Mouse (Mus musculus): ENCODE results near the gene Eef1akmt1. TPM values are rescaled to one million over a fixed set of nuclear protein-coding genes. Genes with fewer than 3 reads are reported as not detected.

The Eef1akmt1 gene
- 29.9 and 30.2 TPM in 2 replicates for polyA plus RNA-seq (2012; rRNA removed; ENCODE audit: low replicate concordance)

DNA sequence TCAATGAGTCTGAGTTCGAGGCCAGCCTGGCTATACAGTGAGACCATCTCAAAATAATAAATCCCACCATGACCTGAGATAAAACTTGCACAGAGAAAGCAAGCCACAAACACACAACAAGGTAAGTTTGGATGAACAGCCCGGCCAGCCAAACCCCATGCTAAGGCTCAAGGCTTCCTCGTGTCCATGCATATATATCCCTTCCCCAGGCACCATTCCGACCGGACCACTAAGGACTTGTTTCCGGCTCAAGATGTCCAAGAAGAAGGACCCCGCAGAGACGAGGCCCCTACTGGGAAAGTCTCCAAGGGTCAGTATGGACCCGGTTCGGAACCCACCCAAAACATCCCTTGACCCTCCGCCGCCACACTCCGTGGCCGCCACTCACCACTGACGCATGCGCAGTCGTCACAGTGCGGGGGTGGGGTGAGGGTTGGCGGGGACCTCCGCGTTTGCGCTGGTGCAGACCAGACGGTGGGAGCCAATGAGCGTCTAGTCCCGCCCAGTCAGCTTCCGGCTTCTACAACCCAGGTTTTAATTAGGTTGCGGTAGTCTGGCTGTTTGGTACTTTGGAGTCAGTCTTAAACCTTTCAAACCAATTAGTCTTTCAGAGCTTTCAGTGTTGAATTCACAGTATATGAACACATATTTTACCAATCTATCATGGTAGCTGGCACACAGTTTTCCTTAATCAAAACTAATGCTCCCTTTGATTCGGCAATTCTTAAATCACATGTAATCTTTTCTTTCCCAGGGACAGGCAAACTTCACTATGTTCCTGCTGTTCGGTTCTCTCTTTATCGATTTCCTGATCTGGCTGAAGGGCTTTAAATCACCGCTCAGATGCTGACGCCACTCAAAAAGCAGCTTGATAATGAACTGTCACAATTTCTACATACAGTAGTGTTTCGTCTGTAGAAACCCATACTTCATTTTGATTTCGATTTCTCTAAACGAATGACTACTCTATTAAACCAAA, at the start of gene Eef1akmt1:
Gene Eef1akmt1 (minus strand): TSS at position 458 of the 979 bp plus-strand sequence.

DNA sequence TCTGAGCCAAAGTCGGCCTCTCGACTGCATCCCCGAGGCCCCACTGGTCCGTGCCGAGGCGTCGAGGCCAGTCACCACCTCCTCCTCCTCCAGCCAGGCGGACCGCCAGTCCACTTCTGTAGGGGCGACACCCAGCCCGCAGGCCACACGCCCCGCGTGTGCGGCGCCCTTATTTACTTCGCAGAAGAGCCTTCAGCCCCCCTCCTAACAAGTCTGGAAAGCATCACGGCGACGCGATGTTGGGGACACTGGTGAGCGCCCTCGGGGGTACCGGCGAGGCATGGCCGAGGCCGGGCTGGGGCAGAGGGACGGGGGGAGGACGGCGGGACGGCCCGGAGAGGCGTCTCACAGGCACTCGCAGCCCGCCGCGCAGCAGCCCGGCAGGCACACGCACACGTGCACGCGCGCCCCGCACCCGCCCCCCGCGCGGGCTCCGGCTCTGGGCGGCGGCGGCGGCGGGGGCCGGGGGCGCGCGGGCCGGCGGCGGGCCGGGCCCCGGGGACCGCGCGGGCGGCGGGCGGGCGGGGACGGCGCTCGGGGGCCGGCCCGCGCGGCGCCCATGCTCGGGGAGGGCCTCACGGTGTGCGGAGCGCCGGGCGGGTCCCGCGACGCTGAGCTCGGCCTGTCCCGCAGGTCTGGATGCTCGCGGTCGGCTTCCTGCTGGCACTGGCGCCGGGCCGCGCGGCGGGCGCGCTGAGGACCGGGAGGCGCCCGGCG, 46.6 kb downstream of the Eef1akmt1 start, which contains the start of gene Il17d:
Gene Il17d (plus strand): TSS at position 107 of the 717 bp plus-strand sequence.

Other genes with a start within 250 kb of the Eef1akmt1 start
- gene Cryl1, start 173.1 kb downstream of the Eef1akmt1 start, polyA plus RNA-seq (2012; rRNA removed; ENCODE audit: low replicate concordance) = 33.2 and 40.9 TPM in 2 replicates
- gene Ift88, start 147.6 kb downstream of the Eef1akmt1 start, polyA plus RNA-seq (2012; rRNA removed; ENCODE audit: low replicate concordance) = 3.8 and 11.8 TPM in 2 replicates
- 16.6 and 29.9 TPM in 2 replicates for gene Il17d, start 46.8 kb downstream of the Eef1akmt1 start, polyA plus RNA-seq (2012; rRNA removed; ENCODE audit: low replicate concordance)
- 3.5 and 6.0 TPM in 2 replicates for gene Xpo4, start 93.8 kb upstream of the Eef1akmt1 start, polyA plus RNA-seq (2012; rRNA removed; ENCODE audit: low replicate concordance)
- not detected in 2 replicates for gene Gm49361, start 174.5 kb upstream of the Eef1akmt1 start, polyA plus RNA-seq (2012; rRNA removed; ENCODE audit: low replicate concordance)
- gene Lats2, start 186.8 kb upstream of the Eef1akmt1 start, polyA plus RNA-seq (2012; rRNA removed; ENCODE audit: low replicate concordance) = 35.9 and 37.3 TPM in 2 replicates
- 5.2 and 5.3 TPM in 2 replicates for gene Sap18, start 226.6 kb upstream of the Eef1akmt1 start, polyA plus RNA-seq (2012; rRNA removed; ENCODE audit: low replicate concordance)